Mouse (Mus musculus) stomach, postnatal 0 days (tissue): Measurements from ENCODE around the gene Farsb.

ENCODE experiments used
- CTCF ChIP-seq: IDR thresholded peaks from 2 replicates; pipeline ENCODE4 v1.5.1; 2016; ENCODE audit warnings: antibody characterized with exemption, low read depth, mild to moderate bottlenecking, moderate library complexity
- EP300 ChIP-seq: optimal IDR thresholded peaks from 2 replicates; pipeline ENCODE3; 2016; ENCODE audit warnings: antibody characterized with exemption

GRCm38 (mm10) chr1:78537494-78538010 is 48.9 kb upstream of the Farsb start:
- TF ChIP-seq CTCF = no peak
- no peak for TF ChIP-seq EP300
